Mouse (Mus musculus): ENCODE measurements around the gene Tmem255b. TPM values are rescaled to one million over a fixed set of nuclear protein-coding genes. Genes with fewer than 3 reads are reported as not detected.

Tmem255b gene
- polyA plus RNA-seq, 1 experiment from 2014 or later, result 0.62 TPM

DNA sequence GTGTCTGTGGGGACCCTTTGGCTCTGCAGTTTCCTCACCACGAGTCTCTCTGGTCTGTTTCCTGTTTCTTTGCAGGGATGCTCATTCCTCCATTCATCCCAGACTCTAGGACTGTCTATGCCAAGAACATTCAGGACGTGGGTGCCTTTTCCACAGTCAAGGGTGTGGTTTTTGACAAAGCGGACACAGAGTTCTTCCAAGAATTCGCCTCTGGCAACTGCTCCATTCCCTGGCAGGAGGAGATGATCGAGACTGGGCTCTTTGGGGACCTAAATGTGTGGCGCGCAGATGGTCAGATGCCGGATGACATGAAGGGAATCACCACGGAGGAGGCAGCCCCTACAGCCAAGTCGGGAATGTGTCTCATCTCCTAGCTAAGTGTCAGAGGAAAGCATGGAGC is 19.1 kb upstream of the Tmem255b start:
- H3K27me3 ChIP-seq, result 0 out of 2 replicates have a peak, but pooled peaks cover 3% of the 10 kb centered on the region
- no peak overlapping the region for H3K9ac ChIP-seq
- H3K4me3 ChIP-seq, result no peak overlapping the region
- H3K27ac ChIP-seq, result no peak overlapping the region
- no peaks in the 10 kb centered on the region for H3K36me3 ChIP-seq
- H3K4me1 ChIP-seq (replicated peaks), result no peaks in the 10 kb centered on the region
- 82% methylated on average over 10 of the region's 10 CpGs for WGBS
- no peak for ATAC-seq (ENCODE audit: low FRiP score)
- no peak overlapping the region for H3K4me2 ChIP-seq
- H3K9me3 ChIP-seq, result no peaks in the 10 kb centered on the region

GRCm38 (mm10) chr8:13419111-13419639 is 15.8 kb upstream of the Tmem255b start:
- Histone ChIP-seq H3K4me3 (no peak overlapping the region), H3K9ac (no peak overlapping the region), H3K27me3 (no peaks in the 10 kb centered on the region), H3K27ac (no peak overlapping the region), H3K4me2 (no peak overlapping the region), H3K4me1 (replicated peaks) (no peaks in the 10 kb centered on the region), H3K36me3 (no peaks in the 10 kb centered on the region), H3K9me3 (no peaks in the 10 kb centered on the region)
- 72% methylated on average over 2 of the region's 2 CpGs for WGBS
- ATAC-seq (ENCODE audit: low FRiP score), result no peak

DNA sequence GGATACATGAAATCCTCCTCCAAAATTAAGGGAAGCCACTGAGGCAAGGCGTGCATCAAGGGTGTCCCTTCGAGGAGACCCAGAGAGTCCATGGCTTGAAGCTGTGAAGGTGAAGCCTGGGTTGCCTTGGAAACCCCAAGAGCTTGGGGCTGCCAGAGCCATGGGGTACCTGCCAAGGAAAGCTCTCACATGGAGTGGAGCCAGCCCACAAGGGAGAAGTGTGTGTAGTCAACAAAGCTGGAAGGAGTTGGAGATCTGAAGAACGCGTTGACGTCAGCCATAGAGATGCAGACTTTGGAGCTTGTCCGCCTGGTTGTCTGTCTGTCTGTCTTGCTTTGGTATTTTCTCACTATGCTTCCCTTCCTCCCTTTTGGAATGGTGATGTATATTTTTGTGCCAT is 14.0 kb upstream of the Tmem255b start:
- Histone ChIP-seq H3K27me3 (no peaks in the 10 kb centered on the region), H3K9ac (no peak overlapping the region), H3K4me1 (replicated peaks) (no peaks in the 10 kb centered on the region), H3K9me3 (no peaks in the 10 kb centered on the region), H3K36me3 (no peaks in the 10 kb centered on the region), H3K4me3 (no peak overlapping the region), H3K27ac (no peak overlapping the region), H3K4me2 (no peak overlapping the region)
- WGBS, result 93% methylated on average over 6 of the region's 6 CpGs
- no peak for ATAC-seq (ENCODE audit: low FRiP score)

DNA sequence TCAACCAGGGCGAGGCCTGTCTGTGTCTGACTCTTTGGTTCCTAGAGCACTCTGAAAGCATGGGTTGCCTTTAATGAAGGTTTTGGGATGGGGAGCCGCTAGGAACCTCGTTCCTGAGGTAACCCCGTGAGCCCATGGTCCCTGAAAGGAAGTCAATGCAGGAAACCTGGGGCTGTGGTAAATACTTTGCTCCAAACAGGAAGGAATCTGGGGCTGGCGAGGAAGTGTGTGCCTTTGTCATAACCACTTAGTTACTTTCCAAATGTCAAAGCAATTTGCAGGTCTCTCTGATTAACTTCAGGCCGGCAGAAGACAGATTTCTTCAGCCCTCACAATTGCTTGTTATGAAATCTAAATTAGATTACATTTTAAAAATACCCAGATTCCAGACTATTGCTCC is 7.6 kb upstream of the Tmem255b start:
- H3K9ac ChIP-seq, result no peak overlapping the region
- H3K4me1 ChIP-seq (replicated peaks), result no peaks in the 10 kb centered on the region
- H3K27ac ChIP-seq, result no peak overlapping the region
- no peak for ATAC-seq (ENCODE audit: low FRiP score)
- no peaks in the 10 kb centered on the region for H3K9me3 ChIP-seq
- H3K4me3 ChIP-seq, result no peak overlapping the region
- H3K4me2 ChIP-seq, result no peak overlapping the region
- WGBS, result 78% methylated on average over 6 of the region's 6 CpGs
- no peaks in the 10 kb centered on the region for H3K27me3 ChIP-seq
- no peaks in the 10 kb centered on the region for H3K36me3 ChIP-seq

DNA sequence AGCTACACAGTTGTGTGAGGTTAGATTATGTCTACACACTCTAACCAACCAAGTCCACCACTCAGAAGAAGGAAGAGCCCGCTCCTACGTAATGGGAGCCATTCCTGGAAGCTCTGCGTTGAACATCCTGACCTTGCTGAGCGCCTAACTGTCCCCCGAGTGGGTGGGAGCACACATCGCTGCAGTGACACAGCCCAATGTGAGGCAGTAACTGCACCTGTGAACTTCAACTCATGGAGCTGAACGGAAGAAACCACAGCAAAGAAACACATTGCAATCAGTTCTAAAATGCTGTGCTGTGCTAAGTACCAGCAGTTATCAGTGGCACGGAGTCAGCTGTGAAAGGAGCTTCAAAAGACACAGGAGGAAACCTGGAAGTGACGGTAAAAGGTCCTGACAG is 6.8 kb upstream of the Tmem255b start:
- Histone ChIP-seq H3K27ac (no peak overlapping the region), H3K9ac (no peak overlapping the region), H3K27me3 (no peaks in the 10 kb centered on the region), H3K4me3 (no peak overlapping the region), H3K36me3 (no peaks in the 10 kb centered on the region), H3K9me3 (no peaks in the 10 kb centered on the region), H3K4me1 (replicated peaks) (no peaks in the 10 kb centered on the region), H3K4me2 (no peak overlapping the region)
- ATAC-seq (ENCODE audit: low FRiP score), result no peak
- WGBS, result 88% methylated on average over 9 of the region's 9 CpGs

- Histone ChIP-seq H3K4me1 (replicated peaks) (peaks cover 7% of the 10 kb centered on the region), H3K27ac (0 out of 2 replicates have a peak overlapping the region, but pooled peaks have one; percentile 5), H3K36me3 (no peaks in the 10 kb centered on the region), H3K9me3 (no peaks in the 10 kb centered on the region), H3K27me3 (peaks cover 20% of the 10 kb centered on the region), H3K4me2 (no peak overlapping the region), H3K9ac (no peak overlapping the region), H3K4me3 (no peak overlapping the region)
- 80% methylated on average over 7 of the region's 7 CpGs for WGBS
- no peak for ATAC-seq (ENCODE audit: low FRiP score)
These were observed 4.6 kb upstream of the Tmem255b start for GRCm38 (mm10) chr8:13430412-13430811.

- H3K9me3 ChIP-seq, result no peaks in the 10 kb centered on the region
- H3K27me3 ChIP-seq, result peaks cover 24% of the 10 kb centered on the region
- H3K4me1 ChIP-seq (replicated peaks), result peaks cover 9% of the 10 kb centered on the region
- H3K27ac ChIP-seq, result 0 out of 2 replicates have a peak overlapping the region, but pooled peaks have one; percentile 5
- H3K4me2 ChIP-seq, result no peak overlapping the region
- H3K36me3 ChIP-seq, result no peaks in the 10 kb centered on the region
- no peak overlapping the region for H3K4me3 ChIP-seq
- no peak overlapping the region for H3K9ac ChIP-seq
- no peak for ATAC-seq (ENCODE audit: low FRiP score)
These were observed 4.1 kb upstream of the Tmem255b start for GRCm38 (mm10) chr8:13430866-13431265.

GRCm38 (mm10) chr8:13433130-13433529 is 1.9 kb upstream of the Tmem255b start:
- Histone ChIP-seq H3K27ac (no peak overlapping the region), H3K9me3 (no peaks in the 10 kb centered on the region), H3K9ac (no peak overlapping the region), H3K4me1 (replicated peaks) (peaks cover 9% of the 10 kb centered on the region), H3K36me3 (no peaks in the 10 kb centered on the region), H3K4me2 (no peak overlapping the region), H3K4me3 (no peak overlapping the region), H3K27me3 (peaks cover 44% of the 10 kb centered on the region)
- 87% methylated on average over 5 of the region's 5 CpGs for WGBS
- ATAC-seq (ENCODE audit: low FRiP score), result no peak

GRCm38 (mm10) chr8:13436052-13436451 is 1.1 kb downstream of the Tmem255b start:
- no peak overlapping the region for H3K27ac ChIP-seq
- ATAC-seq (ENCODE audit: low FRiP score), result no peak
- no peak overlapping the region for H3K9ac ChIP-seq
- no peak overlapping the region for H3K4me2 ChIP-seq
- no peak overlapping the region for H3K4me3 ChIP-seq
- peaks cover 44% of the 10 kb centered on the region for H3K27me3 ChIP-seq
- no peaks in the 10 kb centered on the region for H3K9me3 ChIP-seq
- no peaks in the 10 kb centered on the region for H3K36me3 ChIP-seq
- WGBS, result 21% methylated on average over 8 of the region's 8 CpGs
- H3K4me1 ChIP-seq (replicated peaks), result peaks cover 9% of the 10 kb centered on the region

- 91% methylated on average over 2 of the region's 2 CpGs for WGBS
- no peak for ATAC-seq (ENCODE audit: low FRiP score)
These were observed 2.5 kb downstream of the Tmem255b start for GRCm38 (mm10) chr8:13437531-13437930.

DNA sequence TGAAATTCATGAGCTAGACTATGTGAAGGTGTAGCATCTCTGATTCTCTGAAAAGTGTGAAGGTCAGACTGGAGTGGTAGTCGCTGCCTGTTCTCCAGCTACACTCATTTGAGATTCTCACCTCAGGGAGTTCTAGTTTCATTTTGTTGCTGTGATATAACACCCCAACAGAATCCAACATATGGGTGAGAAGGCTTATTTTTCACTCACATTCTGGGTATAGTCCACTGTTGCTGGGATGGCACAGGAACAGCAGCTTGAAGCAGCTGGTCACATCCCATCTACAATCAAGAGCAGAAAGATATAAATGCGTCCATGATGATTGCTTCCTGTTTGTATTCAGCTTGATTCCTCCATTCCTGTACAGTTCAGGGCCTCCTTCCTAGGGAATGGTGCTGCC is 7.2 kb downstream of the Tmem255b start:
- Histone ChIP-seq H3K4me3 (no peak overlapping the region), H3K4me2 (no peak overlapping the region), H3K36me3 (no peaks in the 10 kb centered on the region), H3K4me1 (replicated peaks) (no peaks in the 10 kb centered on the region), H3K9ac (no peak overlapping the region), H3K27me3 (peaks cover 7% of the 10 kb centered on the region), H3K9me3 (no peaks in the 10 kb centered on the region), H3K27ac (no peak overlapping the region)
- 94% methylated on average over 2 of the region's 2 CpGs for WGBS
- ATAC-seq (ENCODE audit: low FRiP score), result no peak

More at GRCm38 (mm10) chr8:13437531-13437930, 2.5 kb downstream of the Tmem255b start:
- Histone ChIP-seq H3K4me1 (replicated peaks) (peaks cover 9% of the 10 kb centered on the region), H3K4me3 (no peak overlapping the region), H3K27me3 (peaks cover 44% of the 10 kb centered on the region), H3K9me3 (no peaks in the 10 kb centered on the region), H3K4me2 (no peak overlapping the region), H3K36me3 (no peaks in the 10 kb centered on the region), H3K27ac (no peak overlapping the region), H3K9ac (no peak overlapping the region)

GRCm38 (mm10) chr8:13446456-13446855 is 11.5 kb downstream of the Tmem255b start:
- ATAC-seq (ENCODE audit: low FRiP score), result no peak

GRCm38 (mm10) chr8:13448145-13448544 is 13.2 kb downstream of the Tmem255b start:
- H3K4me3 ChIP-seq, result no peak overlapping the region
- no peak overlapping the region for H3K9ac ChIP-seq
- H3K27me3 ChIP-seq, result peaks cover 4% of the 10 kb centered on the region; the same call in 1 of the 2 replicates
- no peaks in the 10 kb centered on the region for H3K36me3 ChIP-seq
- ATAC-seq (ENCODE audit: low FRiP score), result no peak
- H3K27ac ChIP-seq, result no peak overlapping the region
- WGBS, result 57% methylated on average over 4 of the region's 4 CpGs
- no peaks in the 10 kb centered on the region for H3K4me1 ChIP-seq (replicated peaks)
- no peaks in the 10 kb centered on the region for H3K9me3 ChIP-seq
- H3K4me2 ChIP-seq, result no peak overlapping the region

More at GRCm38 (mm10) chr8:13446456-13446855, 11.5 kb downstream of the Tmem255b start:
- H3K36me3 ChIP-seq, result no peaks in the 10 kb centered on the region
- no peak overlapping the region for H3K4me2 ChIP-seq
- no peaks in the 10 kb centered on the region for H3K4me1 ChIP-seq (replicated peaks)
- 93% methylated on average over 6 of the region's 6 CpGs for WGBS
- no peak overlapping the region for H3K27ac ChIP-seq
- H3K27me3 ChIP-seq, result peaks cover 4% of the 10 kb centered on the region; the same call in 1 of the 2 replicates
- no peak overlapping the region for H3K4me3 ChIP-seq
- H3K9ac ChIP-seq, result no peak overlapping the region
- no peaks in the 10 kb centered on the region for H3K9me3 ChIP-seq
